Mouse (Mus musculus): ENCODE results near the gene Gramd4. TPM values are rescaled to one million over a fixed set of nuclear protein-coding genes. Genes with fewer than 3 reads are reported as not detected.
A peak's percentile ranks its signal among the peaks of the same experiment; 100 is the strongest.

Gene Gramd4
- polyA plus RNA-seq, 1 experiment = 36.2 TPM

GRCm38 (mm10) chr15:86089991-86090529 is 32.6 kb downstream of the Gramd4 start:
- H3K79me2 ChIP-seq (ENCODE audit: control insufficient read depth, insufficient read depth) = peaks cover 96% of the 10 kb centered on the region
- peak overlapping the region; percentile 13 for H3ac ChIP-seq (ENCODE audit: control insufficient read depth, insufficient read length, low read depth)
- TF ChIP-seq CTCF (IDR thresholded peaks at IDR 0.05; ENCODE audit: control insufficient read depth, insufficient read depth, insufficient read length) (no peak), CEBPB (IDR thresholded peaks at IDR 0.05; ENCODE audit: low read depth) (peak; percentile 95), MAX (IDR thresholded peaks at IDR 0.05) (peak; percentile 93), FOSL1 (IDR thresholded peaks at IDR 0.05; ENCODE audit: insufficient read depth, low read length, poor library complexity, severe bottlenecking) (peak; percentile 84), MYOD1 (IDR thresholded peaks at IDR 0.05; ENCODE audit: control insufficient read depth, insufficient read length, low read depth) (peak; percentile 52), USF1 (IDR thresholded peaks at IDR 0.05; ENCODE audit: low read depth) (no peak)
- peaks cover 71% of the 10 kb centered on the region for H3K79me3 ChIP-seq (ENCODE audit: low read depth)
- H3K4me3 ChIP-seq (ENCODE audit: insufficient read depth, poor library complexity, severe bottlenecking) = no peak overlapping the region
- H3K36me3 ChIP-seq (ENCODE audit: control insufficient read depth, insufficient read depth) = peaks cover 31% of the 10 kb centered on the region
- H3K27me3 ChIP-seq (ENCODE audit: control insufficient read depth, insufficient read depth, insufficient read length) = no peaks in the 10 kb centered on the region

DNA sequence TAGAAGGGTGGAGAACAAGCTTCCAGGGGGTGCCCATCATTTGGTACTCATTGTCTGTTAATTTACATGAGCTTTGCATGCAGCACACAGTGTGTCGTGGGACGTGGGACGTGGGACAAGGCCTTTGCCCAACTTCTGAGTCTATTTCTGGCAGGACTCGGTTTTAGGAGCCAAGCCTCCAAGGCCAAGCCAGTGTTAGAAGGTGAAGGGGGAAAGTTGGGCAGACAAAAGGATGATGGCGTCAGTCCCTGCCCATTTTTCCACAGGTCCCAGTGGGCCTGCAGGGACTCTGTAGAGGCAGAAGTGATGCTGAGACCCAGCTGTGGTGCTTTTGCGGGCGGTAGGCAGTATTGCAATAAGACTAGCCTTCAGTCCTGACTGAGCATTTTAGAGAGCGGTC is 33.1 kb downstream of the Gramd4 start:
- H3K79me2 ChIP-seq (ENCODE audit: control insufficient read depth, insufficient read depth) = peaks cover 96% of the 10 kb centered on the region
- no peak overlapping the region for H3ac ChIP-seq (ENCODE audit: control insufficient read depth, insufficient read length, low read depth)
- TF ChIP-seq FOSL1 (IDR thresholded peaks at IDR 0.05; ENCODE audit: insufficient read depth, low read length, poor library complexity, severe bottlenecking) (no peak), USF1 (IDR thresholded peaks at IDR 0.05; ENCODE audit: low read depth) (no peak), MYOG (IDR thresholded peaks at IDR 0.05; ENCODE audit: control insufficient read depth, extremely low read depth, insufficient read length) (no peak), CTCF (IDR thresholded peaks at IDR 0.05; ENCODE audit: control insufficient read depth, insufficient read depth, insufficient read length) (no peak), CEBPB (IDR thresholded peaks at IDR 0.05; ENCODE audit: low read depth) (no peak), MAX (IDR thresholded peaks at IDR 0.05) (no peak), MYOD1 (IDR thresholded peaks at IDR 0.05; ENCODE audit: control insufficient read depth, insufficient read length, low read depth) (no peak)
- H3K27me3 ChIP-seq (ENCODE audit: control insufficient read depth, insufficient read depth, insufficient read length) = no peaks in the 10 kb centered on the region
- H3K4me3 ChIP-seq (ENCODE audit: insufficient read depth, poor library complexity, severe bottlenecking) = no peak overlapping the region
- H3K79me3 ChIP-seq (ENCODE audit: low read depth) = peaks cover 67% of the 10 kb centered on the region
- H3K36me3 ChIP-seq (ENCODE audit: control insufficient read depth, insufficient read depth) = peaks cover 26% of the 10 kb centered on the region

GRCm38 (mm10) chr15:86091201-86091997 is 33.9 kb downstream of the Gramd4 start:
- Histone ChIP-seq H3K79me3 (ENCODE audit: low read depth) (peaks cover 68% of the 10 kb centered on the region), H3ac (ENCODE audit: control insufficient read depth, insufficient read length, low read depth) (no peak overlapping the region), H3K36me3 (ENCODE audit: control insufficient read depth, insufficient read depth) (peaks cover 24% of the 10 kb centered on the region), H3K27me3 (ENCODE audit: control insufficient read depth, insufficient read depth, insufficient read length) (no peaks in the 10 kb centered on the region), H3K79me2 (ENCODE audit: control insufficient read depth, insufficient read depth) (peaks cover 93% of the 10 kb centered on the region), H3K4me3 (ENCODE audit: insufficient read depth, poor library complexity, severe bottlenecking) (no peak overlapping the region)
- TF ChIP-seq CTCF (IDR thresholded peaks at IDR 0.05; ENCODE audit: control insufficient read depth, insufficient read depth, insufficient read length) (no peak), MAX (IDR thresholded peaks at IDR 0.05) (no peak), MYOG (IDR thresholded peaks at IDR 0.05; ENCODE audit: control insufficient read depth, extremely low read depth, insufficient read length) (no peak), USF1 (IDR thresholded peaks at IDR 0.05; ENCODE audit: low read depth) (no peak), MYOD1 (IDR thresholded peaks at IDR 0.05; ENCODE audit: control insufficient read depth, insufficient read length, low read depth) (no peak), CEBPB (IDR thresholded peaks at IDR 0.05; ENCODE audit: low read depth) (no peak), FOSL1 (IDR thresholded peaks at IDR 0.05; ENCODE audit: insufficient read depth, low read length, poor library complexity, severe bottlenecking) (no peak)

DNA sequence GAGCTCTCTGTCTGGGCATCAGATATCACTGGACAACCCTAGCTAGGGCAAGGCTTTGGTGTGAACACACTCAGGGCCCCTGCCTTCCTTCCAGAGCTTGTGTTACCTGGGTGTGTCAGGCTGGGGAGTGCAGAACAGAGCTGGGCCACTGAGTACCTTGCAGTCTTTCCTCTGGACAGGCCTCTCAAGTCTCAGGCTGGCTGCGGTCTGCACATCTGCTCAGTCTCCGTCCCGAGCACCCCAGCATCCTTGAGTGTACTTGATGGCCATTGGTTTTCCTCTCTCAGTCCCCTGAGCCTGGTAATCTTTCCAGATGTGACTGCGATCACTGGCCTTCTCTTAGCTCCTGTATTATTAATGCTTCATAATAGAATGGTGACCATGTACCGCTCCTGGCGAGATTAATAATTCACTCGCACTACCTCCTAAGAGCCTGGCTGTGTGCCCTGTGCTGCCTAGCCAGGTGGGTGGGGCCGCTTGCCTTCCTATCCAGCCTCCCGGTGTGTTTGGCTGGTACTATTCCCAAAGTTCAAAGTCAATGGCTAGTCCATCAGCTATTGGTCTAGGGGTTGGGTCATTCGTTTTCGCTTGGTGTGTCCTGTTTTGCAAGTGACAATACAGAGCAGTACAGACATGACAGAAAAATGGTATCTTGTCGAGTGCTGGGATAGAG is 34.6 kb downstream of the Gramd4 start:
- Histone ChIP-seq H3K4me3 (ENCODE audit: insufficient read depth, poor library complexity, severe bottlenecking) (no peak overlapping the region), H3K79me3 (ENCODE audit: low read depth) (peaks cover 65% of the 10 kb centered on the region), H3K79me2 (ENCODE audit: control insufficient read depth, insufficient read depth) (peaks cover 93% of the 10 kb centered on the region), H3ac (ENCODE audit: control insufficient read depth, insufficient read length, low read depth) (no peak overlapping the region), H3K36me3 (ENCODE audit: control insufficient read depth, insufficient read depth) (peaks cover 22% of the 10 kb centered on the region), H3K27me3 (ENCODE audit: control insufficient read depth, insufficient read depth, insufficient read length) (no peaks in the 10 kb centered on the region)
- no peak for TF ChIP-seq CTCF (IDR thresholded peaks at IDR 0.05; ENCODE audit: control insufficient read depth, insufficient read depth, insufficient read length)
- TF ChIP-seq CEBPB (IDR thresholded peaks at IDR 0.05; ENCODE audit: low read depth) = no peak
- TF ChIP-seq MYOG (IDR thresholded peaks at IDR 0.05; ENCODE audit: control insufficient read depth, extremely low read depth, insufficient read length) = no peak
- no peak for TF ChIP-seq USF1 (IDR thresholded peaks at IDR 0.05; ENCODE audit: low read depth)
- TF ChIP-seq MYOD1 (IDR thresholded peaks at IDR 0.05; ENCODE audit: control insufficient read depth, insufficient read length, low read depth) = no peak
- TF ChIP-seq FOSL1 (IDR thresholded peaks at IDR 0.05; ENCODE audit: insufficient read depth, low read length, poor library complexity, severe bottlenecking) = no peak
- TF ChIP-seq MAX (IDR thresholded peaks at IDR 0.05) = no peak

GRCm38 (mm10) chr15:86093236-86093635 is 35.7 kb downstream of the Gramd4 start:
- peaks cover 92% of the 10 kb centered on the region for H3K79me2 ChIP-seq (ENCODE audit: control insufficient read depth, insufficient read depth)
- H3K27me3 ChIP-seq (ENCODE audit: control insufficient read depth, insufficient read depth, insufficient read length) = no peaks in the 10 kb centered on the region
- H3K4me3 ChIP-seq (ENCODE audit: insufficient read depth, poor library complexity, severe bottlenecking) = no peak overlapping the region
- no peak overlapping the region for H3ac ChIP-seq (ENCODE audit: control insufficient read depth, insufficient read length, low read depth)
- peaks cover 62% of the 10 kb centered on the region for H3K79me3 ChIP-seq (ENCODE audit: low read depth)
- no peak for TF ChIP-seq CTCF (IDR thresholded peaks at IDR 0.05; ENCODE audit: control insufficient read depth, insufficient read depth, insufficient read length)
- TF ChIP-seq FOSL1 (IDR thresholded peaks at IDR 0.05; ENCODE audit: insufficient read depth, low read length, poor library complexity, severe bottlenecking) = no peak
- TF ChIP-seq CEBPB (IDR thresholded peaks at IDR 0.05; ENCODE audit: low read depth) = no peak
- no peak for TF ChIP-seq MYOD1 (IDR thresholded peaks at IDR 0.05; ENCODE audit: control insufficient read depth, insufficient read length, low read depth)
- TF ChIP-seq MYOG (IDR thresholded peaks at IDR 0.05; ENCODE audit: control insufficient read depth, extremely low read depth, insufficient read length) = no peak
- no peak for TF ChIP-seq USF1 (IDR thresholded peaks at IDR 0.05; ENCODE audit: low read depth)
- TF ChIP-seq MAX (IDR thresholded peaks at IDR 0.05) = no peak
- peaks cover 26% of the 10 kb centered on the region for H3K36me3 ChIP-seq (ENCODE audit: control insufficient read depth, insufficient read depth)
